Mouse (Mus musculus): Measurements from ENCODE around the gene Zfp354b.

Gene Zfp354b

GRCm38 (mm10) chr11:50931451-50931866, at the start of gene Zfp354b:
TSS of gene Zfp354b (minus strand) at chr11:50931633.
- peak; percentile 92 for DNase-seq

DNA sequence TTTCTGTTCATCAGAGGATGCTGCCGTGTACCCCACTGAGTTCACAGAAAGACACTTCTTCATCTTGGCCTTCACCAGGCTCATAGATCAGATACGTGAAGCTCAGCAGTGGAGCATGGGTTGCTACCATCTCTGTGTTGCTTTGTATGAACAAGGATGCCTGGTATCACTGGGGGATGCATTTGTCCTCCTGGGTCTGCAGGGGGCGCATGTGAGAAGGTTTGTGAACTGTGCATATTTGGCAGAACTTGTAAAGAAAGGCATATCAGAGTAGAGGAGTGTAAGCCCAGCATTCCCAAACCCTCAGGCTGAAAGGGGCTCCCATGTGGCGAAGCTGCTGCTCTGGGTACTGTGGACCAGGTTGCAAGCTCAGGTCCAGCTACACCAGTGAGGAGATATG, 45.8 kb upstream of the Zfp354b start:
- no peak for DNase-seq

DNA sequence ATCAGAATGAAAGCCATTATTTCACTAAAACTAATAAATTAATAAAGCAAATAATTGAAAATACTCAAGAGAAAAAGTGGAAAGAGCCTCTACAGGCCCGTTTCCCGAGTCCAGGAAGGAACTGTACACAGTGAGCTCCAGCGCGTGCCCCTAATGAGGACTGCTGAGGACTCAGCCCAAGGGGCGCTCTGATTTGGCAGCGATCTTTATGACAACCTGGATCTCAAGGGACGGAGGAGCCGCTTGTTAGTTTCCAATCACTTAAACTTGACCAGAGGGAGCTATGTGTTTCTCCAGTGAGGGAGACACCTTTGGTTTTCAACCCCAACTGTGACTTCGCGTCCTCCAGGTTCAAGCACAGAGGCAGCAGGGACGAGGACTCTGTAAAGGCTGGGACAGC, 34.8 kb upstream of the Zfp354b start, which contains the start of gene Olfr1378:
Olfr1378 (plus strand) TSS at position 301 of the 400 bp plus-strand sequence.
- no peak for DNase-seq

- no peak for DNase-seq
Measured at GRCm38 (mm10) chr11:50964886-50965285, 33.5 kb upstream of the Zfp354b start.

GRCm38 (mm10) chr11:50953665-50954064, 22.2 kb upstream of the Zfp354b start, which contains the start of gene Prop1:
TSS of gene Prop1 (minus strand) at chr11:50953765.
- no peak for DNase-seq

DNA sequence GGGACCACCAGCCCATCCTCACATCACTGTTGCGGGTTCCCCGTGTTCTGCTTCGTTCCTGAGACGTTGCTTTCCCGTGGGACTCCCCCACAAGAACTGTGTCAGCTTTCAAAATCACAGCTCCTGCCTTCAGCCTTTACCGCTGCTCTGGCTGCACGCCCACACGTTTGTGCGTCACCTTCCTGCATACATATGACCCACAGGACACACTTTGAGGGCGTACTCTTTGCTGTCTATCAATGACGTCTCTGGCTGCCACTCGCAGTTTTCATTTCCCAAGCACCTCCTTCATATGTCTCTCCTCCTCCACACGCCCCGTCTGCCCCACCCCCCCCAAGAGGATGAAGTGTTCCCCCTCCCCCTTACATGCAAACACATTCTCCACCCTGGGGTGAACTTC, 20.9 kb upstream of the Zfp354b start:
- no peak for DNase-seq

DNA sequence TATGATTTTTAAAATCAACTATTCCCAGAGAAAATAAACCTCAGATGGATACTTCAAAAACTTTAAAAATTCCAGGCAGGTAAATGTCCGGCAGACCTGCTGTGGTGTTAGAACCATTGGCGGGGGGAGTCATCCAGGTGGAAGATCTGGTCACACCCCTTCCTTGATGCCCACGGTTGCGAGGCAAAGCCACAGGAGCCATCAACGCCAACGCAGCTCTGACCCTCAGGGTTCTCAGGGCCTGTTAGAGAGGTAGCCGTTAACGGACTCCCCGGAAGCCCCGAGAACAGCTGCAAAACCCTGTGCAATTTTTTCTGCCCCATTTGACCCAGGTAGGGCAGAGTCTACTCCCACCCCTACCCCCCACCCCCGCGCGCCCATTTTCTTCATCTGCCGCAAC, 12.1 kb upstream of the Zfp354b start, which contains the start of gene 4933414I15Rik:
4933414I15Rik (minus strand) TSS at position 260 of the 400 bp plus-strand sequence.
- no peak for DNase-seq

DNA sequence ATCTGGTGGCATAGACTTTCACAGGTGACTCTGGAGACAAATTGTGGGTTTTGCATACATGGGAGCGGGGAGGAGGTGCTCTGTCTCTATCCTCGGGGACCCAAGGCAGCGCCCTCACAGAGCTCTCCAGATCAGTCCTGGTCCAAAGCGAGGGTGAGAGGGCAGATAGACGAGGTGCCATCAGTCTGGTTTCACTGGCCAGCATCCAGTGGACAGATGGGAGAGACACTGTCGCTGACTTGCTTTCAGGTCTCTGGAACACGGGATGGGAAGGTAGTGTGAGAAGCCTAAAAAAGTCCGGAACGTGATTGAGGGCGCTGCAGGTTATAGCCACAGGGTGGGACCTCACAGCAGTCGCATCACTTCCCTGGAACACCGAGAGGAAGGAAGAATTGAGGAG, 11.0 kb upstream of the Zfp354b start:
- DNase-seq, result no peak

DNA sequence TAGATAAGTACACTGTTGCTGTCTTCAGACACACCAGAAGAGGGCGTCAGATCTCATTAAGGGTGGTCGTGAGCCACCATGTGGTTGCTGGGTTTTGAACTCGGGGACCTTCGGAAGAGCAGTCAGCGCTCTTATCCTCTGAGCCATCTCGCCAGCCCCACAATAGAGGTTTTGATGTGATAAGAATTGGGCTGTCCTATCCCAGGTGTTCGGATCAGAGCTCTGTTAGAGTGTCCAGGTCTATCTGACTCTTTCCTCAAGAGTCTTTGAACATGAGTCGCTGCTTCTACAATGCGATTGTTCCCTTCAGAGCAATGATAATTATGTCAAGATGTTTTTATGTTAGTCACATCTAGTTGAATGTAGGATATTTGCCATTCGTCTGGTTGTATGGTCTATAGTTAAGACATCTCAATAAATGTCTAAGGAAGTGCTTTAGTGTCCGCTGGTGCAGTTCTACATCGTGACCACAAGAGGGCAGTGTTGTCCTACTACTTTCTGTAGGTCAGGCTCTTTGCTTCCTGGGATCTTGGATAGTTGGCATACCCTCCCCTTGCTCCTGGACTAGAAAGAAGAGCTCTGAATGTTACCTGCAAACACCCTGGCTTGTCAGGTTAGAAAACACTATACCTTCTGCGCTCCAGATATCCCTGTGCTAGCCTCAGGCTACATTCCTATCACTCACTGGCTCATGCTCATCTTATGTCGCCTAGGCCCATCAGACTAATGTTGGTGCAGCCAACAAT, 8.4 kb upstream of the Zfp354b start:
- no peak for DNase-seq

- DNase-seq, result no peak
Measured at GRCm38 (mm10) chr11:50938435-50938834, 7.0 kb upstream of the Zfp354b start.

GRCm38 (mm10) chr11:50932040-50932439, 607 bp upstream of the Zfp354b start:
- DNase-seq, result no peak

DNA sequence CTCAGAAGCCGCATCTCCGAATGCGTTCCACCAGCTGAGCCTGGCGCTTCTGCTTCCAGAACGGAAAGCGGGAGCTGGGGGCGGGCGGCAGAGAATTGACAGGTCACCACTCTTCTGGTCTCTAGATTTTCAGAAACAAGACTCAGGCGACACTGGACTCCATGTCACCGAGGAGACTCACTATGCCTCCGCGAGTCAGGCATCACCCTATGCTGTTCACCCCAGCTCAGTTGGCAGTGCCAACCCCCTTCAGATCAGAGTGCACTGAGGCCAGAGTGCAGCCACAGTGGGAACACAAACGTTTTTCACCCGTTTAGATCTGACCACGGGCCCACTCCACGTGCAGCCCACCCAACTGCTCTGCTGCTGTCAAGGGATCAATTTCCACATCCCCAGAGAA, 412 bp downstream of the Zfp354b start:
- DNase-seq, result peak; percentile 21

DNA sequence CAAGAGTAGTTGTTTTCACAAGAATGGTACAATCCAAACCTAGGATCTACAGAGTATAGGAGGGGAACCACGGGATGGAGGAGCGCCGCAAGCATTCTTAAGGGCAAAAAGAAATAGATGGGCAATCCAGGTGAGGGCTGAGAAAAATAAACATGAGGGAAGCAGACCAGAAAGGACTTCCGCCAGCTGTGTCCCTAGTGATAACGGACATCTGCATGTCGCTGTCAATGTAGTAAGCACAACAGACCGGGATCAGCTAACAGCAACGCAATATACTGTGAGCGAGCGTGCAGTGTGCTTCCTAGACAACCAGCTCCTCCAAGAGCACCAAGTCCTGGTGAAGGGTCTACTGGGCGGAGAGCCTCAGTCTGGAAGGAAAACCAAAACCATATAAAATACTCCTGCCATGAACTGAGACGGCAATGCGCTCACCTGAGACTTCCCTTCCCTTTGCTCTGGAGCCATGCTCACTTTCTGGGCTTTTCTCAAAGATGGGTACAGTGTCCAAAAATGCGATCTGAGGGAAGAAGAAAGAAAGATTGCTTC, 891 bp downstream of the Zfp354b start:
- DNase-seq, result no peak

- DNase-seq, result peak; percentile 95
Measured at GRCm38 (mm10) chr11:50915671-50916320, 15.6 kb downstream of the Zfp354b start, which contains the start of gene Zfp2. TSS of gene Zfp2 (minus strand) at chr11:50916165.

DNA sequence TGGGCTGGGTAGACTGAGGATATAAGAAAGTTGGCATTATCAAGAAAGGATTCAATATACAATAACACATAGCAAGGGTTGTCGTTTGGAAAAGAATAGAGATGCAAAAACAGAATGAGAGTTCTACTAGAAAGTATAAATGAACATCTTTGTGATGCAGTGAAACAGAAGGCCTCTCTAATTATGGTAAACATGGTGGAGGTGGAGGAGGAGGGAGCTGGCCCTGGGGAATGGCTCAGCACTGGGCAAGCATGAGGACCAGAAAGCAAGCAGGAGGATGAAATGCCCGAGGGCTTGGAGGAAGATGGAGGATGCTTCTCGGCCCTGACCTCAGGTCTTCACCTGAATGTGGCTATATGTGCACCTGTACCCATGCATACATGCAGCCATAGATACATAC, 17.0 kb downstream of the Zfp354b start:
- DNase-seq, result no peak

GRCm38 (mm10) chr11:50913301-50913700, 18.1 kb downstream of the Zfp354b start:
- no peak for DNase-seq

GRCm38 (mm10) chr11:50908136-50908535, 23.3 kb downstream of the Zfp354b start:
- DNase-seq, result peak; percentile 32

DNA sequence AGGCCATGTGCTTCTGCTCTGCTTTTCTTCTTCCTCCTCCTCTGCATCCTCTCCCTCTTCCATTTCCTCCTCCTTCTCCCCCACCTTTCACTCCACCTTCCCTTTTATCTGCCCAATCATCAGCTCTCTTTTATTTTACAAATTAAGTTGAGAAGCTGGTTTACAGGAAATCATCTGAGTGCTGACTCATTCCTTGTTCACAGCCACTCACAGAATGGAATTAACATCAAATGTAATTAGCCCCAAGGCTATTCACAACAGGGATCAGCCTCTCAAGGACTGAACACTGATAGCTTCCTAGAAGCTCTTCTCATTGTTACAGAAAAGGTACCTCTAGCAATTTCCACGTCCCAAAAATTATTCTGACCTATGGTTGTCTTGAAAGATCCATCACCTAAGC, 34.1 kb downstream of the Zfp354b start:
- DNase-seq, result no peak

GRCm38 (mm10) chr11:50892441-50892840, 39.0 kb downstream of the Zfp354b start:
- DNase-seq, result no peak

GRCm38 (mm10) chr11:50887390-50888128, 43.9 kb downstream of the Zfp354b start, which contains the start of gene Zfp454:
TSS of gene Zfp454 (minus strand) at chr11:50887651.
- DNase-seq, result peak; percentile 96

DNA sequence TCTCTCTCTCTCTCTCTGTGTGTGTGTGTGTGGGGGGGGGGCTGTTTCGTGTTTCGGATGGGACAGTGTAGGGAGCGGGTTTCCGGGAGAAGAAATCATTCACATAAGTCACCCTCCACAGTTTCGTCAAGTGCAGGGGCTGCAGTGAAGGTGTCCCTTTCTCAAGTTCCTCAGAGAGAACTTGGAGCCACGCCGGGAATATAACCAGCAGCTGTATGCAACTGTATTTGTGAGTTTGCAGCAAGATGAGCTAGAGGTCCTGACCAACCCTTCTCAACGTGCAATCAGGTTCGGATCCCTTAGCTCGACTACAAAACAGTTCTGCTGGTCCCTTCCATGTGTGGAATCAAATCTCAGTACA, 44.5 kb downstream of the Zfp354b start:
- DNase-seq, result no peak

- no peak for DNase-seq
Measured at GRCm38 (mm10) chr11:50886231-50886932, 45.1 kb downstream of the Zfp354b start.

All from layer of hippocampus, adult 9-11 months (tissue).